Mouse (Mus musculus) lung, adult 2 months (tissue): Measurements from ENCODE around the gene Bckdhb.

ENCODE experiments used
- CTCF ChIP-seq: fragments of 200-500 bp; IDR thresholded peaks from 2 replicates; pipeline ENCODE4 v1.5.1; 2011; ENCODE audit warnings: mild to moderate bottlenecking, low read length, control low read depth; ENCODE audit not compliant: insufficient read depth
- POLR2A ChIP-seq: fragments of 200-500 bp; IDR thresholded peaks from 2 replicates; pipeline ENCODE4 v1.6.1; 2011; ENCODE audit warnings: low read depth, mild to moderate bottlenecking, control low read depth, low read length, borderline replicate concordance; ENCODE audit errors: extremely low read depth

- TF ChIP-seq POLR2A (no peak), CTCF (no peak)
Measured at GRCm38 (mm10) chr9:83940016-83940415, 15.1 kb downstream of the Bckdhb start.
